Mouse (Mus musculus) naive thymus-derived CD4-positive, alpha-beta T cell, adult 2 months (primary cell): ENCODE results near the gene Tead1.

Source experiments
- DNase-seq: peaks from one replicate; pipeline ENCODE4 v3.0.0-alpha.2; 2011; ENCODE audit warnings: low read depth

Gene Tead1

GRCm38 (mm10) chr7:112819833-112820232 lies 140.7 kb downstream of the Tead1 start:
- DNase-seq = no peak

GRCm38 (mm10) chr7:112822879-112823278 lies 143.8 kb downstream of the Tead1 start:
- DNase-seq = no peak

GRCm38 (mm10) chr7:112823621-112824020 lies 144.5 kb downstream of the Tead1 start:
- DNase-seq = no peak

- DNase-seq = no peak
Observed at GRCm38 (mm10) chr7:112825339-112825781, 146.2 kb downstream of the Tead1 start.

- DNase-seq = no peak
Observed at GRCm38 (mm10) chr7:112826114-112826911, 147.2 kb downstream of the Tead1 start.

DNA sequence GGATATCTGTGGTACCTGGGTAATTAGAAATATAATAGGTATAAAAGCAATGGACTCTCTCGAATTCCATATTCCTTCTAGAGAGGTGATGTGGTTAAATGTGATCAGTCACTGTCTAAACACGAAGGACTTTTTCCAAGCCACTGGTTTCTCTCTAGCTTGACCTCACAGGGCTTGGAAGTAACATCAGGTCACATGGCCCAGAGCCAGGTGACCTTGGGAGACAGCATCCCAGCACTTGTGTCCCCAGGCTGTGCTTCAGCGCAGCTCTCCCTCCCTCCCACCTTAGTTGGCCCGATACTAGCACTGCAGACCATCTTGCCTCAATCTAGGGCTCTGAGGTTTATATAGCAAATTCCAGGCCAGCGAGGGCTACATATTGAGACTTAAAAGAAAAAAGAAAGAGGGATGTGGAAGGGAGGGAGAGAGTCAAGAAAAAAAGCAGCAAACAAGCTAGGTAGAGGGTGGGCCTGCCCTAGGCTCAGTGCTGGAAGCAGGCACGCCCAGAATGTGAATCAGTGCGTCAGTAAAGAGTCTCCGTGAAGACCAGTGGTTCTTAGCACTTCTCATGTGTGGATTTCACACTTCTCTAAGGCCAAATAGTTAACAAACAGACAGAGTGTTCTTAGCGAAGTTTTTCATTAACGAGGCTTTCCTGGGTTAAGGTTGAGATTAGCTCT lies 149.0 kb downstream of the Tead1 start:
- no peak for DNase-seq

DNA sequence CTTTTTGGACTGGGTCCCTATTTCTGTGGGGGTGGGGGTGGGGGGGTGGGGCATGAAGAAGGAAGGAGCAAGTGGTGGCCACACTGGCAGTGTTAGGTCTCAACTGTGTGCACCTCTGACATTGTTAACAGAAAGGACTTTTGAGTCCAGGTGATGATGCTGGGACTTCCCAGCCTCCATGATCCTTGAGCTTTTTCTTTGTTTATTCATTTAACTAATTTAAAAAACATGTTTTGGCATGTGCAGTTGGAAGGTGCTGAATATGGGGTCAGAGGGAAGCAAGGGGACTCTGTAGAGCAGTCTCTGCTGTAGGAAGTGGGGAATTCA lies 149.5 kb downstream of the Tead1 start:
- DNase-seq = no peak

DNA sequence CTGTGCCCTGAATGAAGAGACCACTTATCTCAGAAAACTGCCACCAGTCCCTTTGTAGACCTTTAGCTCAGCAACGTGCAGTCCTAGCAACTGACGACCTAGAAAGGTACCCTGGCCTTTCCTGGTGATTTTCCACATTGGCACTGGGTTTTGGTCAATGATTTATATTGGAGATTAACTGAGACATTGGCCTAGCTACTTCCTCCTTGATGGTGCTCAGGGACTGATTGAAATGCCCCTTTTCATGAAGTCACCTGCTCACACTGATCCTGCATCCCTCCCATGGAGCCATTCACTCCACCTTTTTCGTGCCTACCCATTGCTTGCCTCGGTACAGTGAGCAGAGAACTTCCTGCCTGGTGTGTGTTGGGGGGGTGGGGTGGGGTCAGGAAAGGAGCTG lies 151.8 kb downstream of the Tead1 start:
- no peak for DNase-seq

GRCm38 (mm10) chr7:112831446-112831845 lies 152.3 kb downstream of the Tead1 start:
- no peak for DNase-seq

- no peak for DNase-seq
Observed at GRCm38 (mm10) chr7:112833132-112833531, 154.0 kb downstream of the Tead1 start.

DNA sequence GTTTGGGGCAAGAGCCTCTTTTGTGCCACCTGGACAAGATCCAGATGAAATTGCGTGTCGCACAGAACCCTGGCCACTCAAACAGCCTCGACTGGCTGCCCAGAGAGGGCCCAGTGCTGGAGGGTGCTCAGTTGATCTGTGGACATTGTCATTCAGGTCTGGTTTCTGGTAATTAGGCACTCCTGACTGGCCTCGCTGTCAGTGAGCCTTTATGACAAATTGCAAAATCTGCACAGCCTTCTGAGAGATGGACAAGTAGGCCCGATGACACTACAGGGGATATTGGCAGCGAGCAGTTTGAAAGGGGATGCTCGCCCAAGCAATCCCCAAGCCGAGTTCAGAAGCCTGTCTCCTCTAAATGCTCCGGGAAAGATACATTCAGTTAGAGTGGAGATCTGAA lies 157.0 kb downstream of the Tead1 start:
- no peak for DNase-seq

DNA sequence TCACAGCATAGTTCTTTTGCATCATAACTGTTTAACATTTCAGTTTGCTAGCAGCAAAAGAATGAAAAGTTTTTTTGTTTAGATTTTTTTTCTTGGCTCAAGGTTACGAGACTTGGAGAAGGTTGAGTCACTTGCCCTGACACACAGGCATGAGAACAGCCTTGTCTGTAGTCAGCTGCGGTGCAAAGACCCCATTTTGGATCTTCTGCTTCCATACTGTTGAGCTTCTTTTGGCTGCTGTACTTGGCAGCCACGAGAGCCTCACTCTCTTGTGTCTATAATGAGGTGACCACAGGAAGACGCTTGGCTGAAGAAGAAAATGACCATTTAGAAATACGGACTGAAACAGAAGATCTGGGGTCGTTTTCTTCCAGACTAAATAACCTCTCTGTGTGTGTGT lies 159.0 kb downstream of the Tead1 start:
- no peak for DNase-seq

- no peak for DNase-seq
Observed at GRCm38 (mm10) chr7:112840351-112840750, 161.2 kb downstream of the Tead1 start.

DNA sequence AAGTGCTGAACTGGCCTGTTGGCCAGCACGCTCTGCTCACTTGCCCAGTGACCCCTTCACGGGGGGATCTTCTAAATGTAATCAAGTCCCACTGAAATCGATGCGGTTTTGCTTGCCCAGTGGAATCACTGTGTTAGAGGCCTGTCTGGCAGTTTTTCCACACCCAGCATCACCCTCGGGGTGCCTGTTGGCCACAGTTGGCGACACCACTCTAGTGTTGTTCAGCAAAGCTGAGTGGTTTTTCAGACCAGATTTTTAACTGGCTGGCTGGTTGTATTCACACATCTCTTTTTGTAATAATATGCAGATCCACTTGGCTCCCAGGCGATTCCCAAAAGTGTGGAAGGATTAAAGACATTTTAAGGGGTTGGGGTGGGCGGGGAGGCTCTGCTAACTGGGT lies 161.8 kb downstream of the Tead1 start:
- DNase-seq = no peak

GRCm38 (mm10) chr7:112841484-112841883 lies 162.4 kb downstream of the Tead1 start:
- DNase-seq = no peak

DNA sequence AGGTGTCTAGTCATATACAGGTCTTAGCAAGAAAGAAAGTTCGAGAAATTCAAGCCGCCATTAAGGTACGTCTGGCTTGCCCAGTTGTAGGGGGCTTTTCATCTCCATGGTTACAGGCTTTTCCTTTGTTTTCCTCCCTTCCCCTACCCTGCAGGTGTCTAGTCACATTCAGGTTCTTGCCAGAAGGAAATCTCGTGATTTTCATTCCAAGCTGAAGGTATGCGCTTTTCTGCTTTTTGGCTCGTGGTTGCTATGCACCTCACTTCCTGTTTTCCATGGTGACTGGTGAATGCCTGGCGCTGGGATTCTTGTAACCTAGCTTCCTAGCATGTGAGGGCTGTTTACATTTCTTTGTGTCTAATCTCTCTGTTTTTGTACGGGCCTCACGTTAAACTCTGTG lies 162.8 kb downstream of the Tead1 start:
- no peak for DNase-seq

DNA sequence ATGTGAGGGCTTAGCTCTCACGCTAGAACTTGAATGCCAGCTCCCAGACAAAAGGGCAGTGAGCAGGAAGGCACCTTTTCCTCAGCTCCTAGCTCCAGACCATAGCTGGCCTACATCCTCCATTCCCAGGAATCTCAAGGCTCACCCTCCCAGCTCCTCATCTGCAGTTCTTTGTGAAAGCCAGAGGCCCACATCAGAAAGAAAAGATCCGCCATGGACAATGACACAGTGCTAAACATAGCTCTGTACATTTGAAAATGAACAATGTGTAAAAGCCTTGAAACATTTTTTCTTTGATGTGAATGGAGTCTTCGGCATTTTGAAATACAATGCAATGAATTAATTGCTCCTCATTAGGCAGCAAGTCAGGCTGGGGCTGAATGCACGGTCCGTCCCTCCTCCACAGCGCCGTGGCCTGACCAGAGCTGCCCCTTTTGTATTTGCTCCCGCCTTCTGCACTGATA lies 172.2 kb downstream of the Tead1 start:
- DNase-seq = no peak

GRCm38 (mm10) chr7:112852149-112852839 lies 173.2 kb downstream of the Tead1 start:
- no peak for DNase-seq

DNA sequence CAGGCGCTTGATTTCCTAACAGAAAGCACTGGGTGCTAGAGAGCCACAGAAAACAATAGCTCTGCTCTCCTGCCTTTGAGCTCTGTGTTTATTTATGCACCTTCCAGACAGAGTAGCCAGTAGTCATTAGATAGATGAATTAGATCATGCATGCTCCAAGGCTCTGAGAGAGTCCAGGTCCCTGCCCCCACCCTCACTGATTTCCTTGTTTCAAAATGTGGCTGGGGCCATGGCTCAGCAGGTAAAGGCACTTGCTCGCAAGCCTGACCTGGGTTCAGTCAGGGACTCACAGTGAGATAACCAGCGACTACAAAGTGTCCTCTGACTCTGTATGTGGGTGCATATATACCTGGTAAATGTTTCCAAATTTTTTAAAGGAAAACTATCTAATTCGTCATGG lies 174.7 kb downstream of the Tead1 start:
- no peak for DNase-seq

GRCm38 (mm10) chr7:112854516-112854915 lies 175.4 kb downstream of the Tead1 start:
- DNase-seq = no peak

- no peak for DNase-seq
Observed at GRCm38 (mm10) chr7:112855419-112855818, 176.3 kb downstream of the Tead1 start.

DNA sequence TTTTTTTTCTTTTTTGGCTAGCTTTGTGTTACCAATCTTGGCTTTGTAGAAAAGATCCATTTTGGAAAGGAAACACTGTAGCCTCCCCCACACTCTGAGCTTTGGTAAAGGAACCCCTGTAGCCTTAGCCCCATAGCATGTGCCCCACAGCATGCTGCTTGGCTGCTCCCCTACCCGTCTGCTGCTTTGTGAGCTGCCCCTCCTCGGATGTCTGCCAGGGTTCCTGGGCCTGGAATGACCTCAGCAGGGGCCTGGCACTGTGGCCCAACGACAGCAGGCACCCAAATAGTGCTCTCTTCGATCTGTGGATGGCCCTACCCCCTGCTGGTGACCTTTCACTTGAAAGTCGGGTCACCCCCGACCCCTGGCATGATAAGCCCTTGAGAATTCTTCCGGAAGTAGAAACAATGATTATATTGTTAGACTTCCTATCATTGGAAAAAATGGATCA lies 177.0 kb downstream of the Tead1 start:
- no peak for DNase-seq

DNA sequence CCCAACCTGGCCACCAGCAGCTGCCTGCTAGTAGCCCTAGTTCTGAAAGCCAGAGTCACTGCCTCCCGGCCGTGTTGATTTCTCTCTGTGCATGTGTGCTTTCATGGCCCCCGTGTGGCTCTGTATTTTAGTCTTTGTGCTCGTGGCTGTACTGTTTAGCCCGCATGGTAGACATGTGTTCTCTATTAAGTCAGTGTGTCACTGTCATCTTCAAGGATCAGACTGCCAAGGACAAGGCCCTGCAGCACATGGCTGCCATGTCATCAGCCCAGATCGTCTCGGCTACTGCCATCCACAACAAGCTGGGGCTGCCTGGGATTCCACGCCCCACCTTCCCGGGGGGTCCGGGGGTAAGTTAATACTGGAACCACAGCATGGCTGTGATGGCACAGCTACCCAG lies 177.5 kb downstream of the Tead1 start:
- DNase-seq = no peak
